8 mouse cellular contexts compared by ENCODE assay signal in the genomic region with DNA sequence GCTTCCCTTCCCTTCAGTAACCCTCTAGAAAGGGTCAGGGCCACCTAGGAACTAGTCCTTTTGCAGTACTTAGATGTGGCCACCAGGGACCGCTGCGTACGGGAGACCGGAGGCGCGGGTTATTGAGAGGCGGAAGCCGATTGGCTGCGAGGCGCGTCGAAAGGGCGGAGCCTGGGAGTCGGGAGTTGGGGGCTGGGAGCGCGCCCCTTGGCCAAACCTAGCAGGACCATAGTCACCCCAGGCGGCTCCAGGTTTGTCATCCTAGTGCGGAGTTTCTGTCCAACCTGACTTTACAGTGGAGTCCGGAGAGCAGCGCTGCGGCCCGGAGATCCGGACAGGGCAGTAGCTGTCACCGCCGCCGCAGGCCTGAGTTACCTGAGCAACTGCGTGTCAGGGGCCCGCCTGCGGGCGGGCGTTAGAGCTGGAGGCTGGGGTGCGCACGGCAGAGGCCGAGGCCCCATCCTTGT. TPM values are rescaled to one million over a fixed set of nuclear protein-coding genes. Genes with fewer than 3 reads are reported as not detected.
DNase-seq lines count a peak whose midpoint lies in the region; ATAC-seq lines count a peak whose summit lies in the region.

No protein-coding gene starts in this region.

- H3K9ac ChIP-seq in hindbrain, embryonic 14.5 days, result peak overlapping the region; percentile 58

- under 1% methylated on average over 34 of the region's 34 CpGs for WGBS in hindbrain, embryonic 14.5 days

- DNase-seq in T-cell, adult 2 months (ENCODE audit: low spot score), result peak; percentile 93
- peak; percentile 98 for DNase-seq in cerebellum, postnatal 25 days
- peak; percentile 93 to 95 for DNase-seq in frontal cortex, postnatal 25 days (ENCODE audit: low spot score in 2 of 2)
- peak; percentile 92 for DNase-seq in hindbrain, embryonic 14.5 days (ENCODE audit: low spot score)
- DNase-seq in layer of hippocampus, postnatal 36 days, result peak; percentile 93 to 94
- DNase-seq in lung, postnatal 25 days (ENCODE audit: low spot score), result peak; percentile 95
- peak; percentile 79 for DNase-seq in retina, adult 2 months (ENCODE audit: low read depth, low spot score)
- DNase-seq in thymus, postnatal 25 days, result peak; percentile 97

- peak; percentile 93 for ATAC-seq in hindbrain, embryonic 14.5 days (ENCODE audit: low FRiP score)

- no peaks in the 10 kb centered on the region for H3K36me3 ChIP-seq in hindbrain, embryonic 14.5 days (replicated peaks; ENCODE audit: control insufficient read depth, insufficient read depth)

- H3K27ac ChIP-seq in hindbrain, embryonic 14.5 days, result no peak overlapping the region

- peak overlapping the region; percentile 97 for H3K4me2 ChIP-seq in hindbrain, embryonic 14.5 days (replicated peaks)

- H3K9me3 ChIP-seq in hindbrain, embryonic 14.5 days (ENCODE audit: control insufficient read depth, low read length), result no peaks in the 10 kb centered on the region

- peaks cover 8% of the 10 kb centered on the region; the same call in 1 of the 2 replicates for H3K27me3 ChIP-seq in hindbrain, embryonic 14.5 days (ENCODE audit: control insufficient read depth, insufficient read depth, low read length)

- peak overlapping the region; percentile 88 for H3K4me3 ChIP-seq in hindbrain, embryonic 14.5 days (replicated peaks; ENCODE audit: low read length)

- peaks cover 18% of the 10 kb centered on the region for H3K4me1 ChIP-seq in hindbrain, embryonic 14.5 days (replicated peaks; ENCODE audit: control insufficient read depth, insufficient read depth, low read length)

RNA-seq across cellular contexts. Expression of a gene that starts 0.5 kb away (rescaled TPM):
- 15.2 and 15.4 TPM in 2 replicates for polyA plus RNA-seq in hindbrain, embryonic 14.5 days (2014; fragmentation: Nextera tagmentation; extraction: Ambion mirVana)
- 10 to 100 TPM; 66.1 to 67.8 TPM for total RNA-seq in layer of hippocampus, postnatal 36 days (2021)

RNA-seq across cellular contexts. Expression of a gene that starts 11.3 kb away (rescaled TPM):
- polyA plus RNA-seq in hindbrain, embryonic 14.5 days (2014; fragmentation: Nextera tagmentation; extraction: Ambion mirVana), result 20.3 and 20.5 TPM in 2 replicates
- total RNA-seq in layer of hippocampus, postnatal 36 days (2021), result 10 to 100 TPM; 23.9 to 29.4 TPM

RNA-seq across cellular contexts. Expression of a gene that starts 57.1 kb away (rescaled TPM):
- 63.9 and 65.0 TPM in 2 replicates for polyA plus RNA-seq in hindbrain, embryonic 14.5 days (2014; fragmentation: Nextera tagmentation; extraction: Ambion mirVana)
- 10 to 100 TPM; 27.1 to 29.1 TPM for total RNA-seq in layer of hippocampus, postnatal 36 days (2021)

RNA-seq across cellular contexts. Expression of a gene that starts 57.2 kb away (rescaled TPM):
- polyA plus RNA-seq in hindbrain, embryonic 14.5 days (2014; fragmentation: Nextera tagmentation; extraction: Ambion mirVana), result 24.4 and 25.8 TPM in 2 replicates
- 10 to 100 TPM; 38.8 to 44.9 TPM for total RNA-seq in layer of hippocampus, postnatal 36 days (2021)
